Mouse (Mus musculus): ENCODE measurements at regions not wholly inside any gene's neighbourhood (a gene's known extent, or its start where the extent isn't known, plus 50 kb on each side); places are given as distances from the start of the nearest gene placed in this dataset.

GRCm38 (mm10) chr14:105056171-105056570 lies 121.0 kb downstream of the Rbm26 start:
- Histone ChIP-seq H3K4me3 (no peak overlapping the region), H3K9ac (no peak overlapping the region), H3K36me3 (no peaks in the 10 kb centered on the region), H3K9me3 (no peaks in the 10 kb centered on the region), H3K4me2 (no peak overlapping the region), H3K27ac (replicated peaks) (no peak overlapping the region), H3K27me3 (no peaks in the 10 kb centered on the region), H3K4me1 (replicated peaks) (no peaks in the 10 kb centered on the region)
- WGBS = 75% methylated on average over 6 of the region's 6 CpGs
- ATAC-seq (ENCODE audit: low FRiP score, low read depth) = no peak

- H3K27me3 ChIP-seq = no peaks in the 10 kb centered on the region
- no peak overlapping the region for H3K9ac ChIP-seq
- H3K4me1 ChIP-seq (replicated peaks) = no peaks in the 10 kb centered on the region
- no peaks in the 10 kb centered on the region for H3K9me3 ChIP-seq
- no peak overlapping the region for H3K4me3 ChIP-seq
- no peak for ATAC-seq (ENCODE audit: low FRiP score, low read depth)
- H3K4me2 ChIP-seq = no peak overlapping the region
- H3K36me3 ChIP-seq = no peaks in the 10 kb centered on the region
- no peak overlapping the region for H3K27ac ChIP-seq (replicated peaks)
These were observed 138.3 kb downstream of the Rbm26 start for GRCm38 (mm10) chr14:105038798-105039197.

GRCm38 (mm10) chr14:105034712-105035377 lies 142.3 kb downstream of the Rbm26 start:
- no peak overlapping the region for H3K4me3 ChIP-seq
- no peak overlapping the region for H3K27ac ChIP-seq (replicated peaks)
- peak overlapping the region; percentile 37 for H3K4me2 ChIP-seq
- no peaks in the 10 kb centered on the region for H3K9me3 ChIP-seq
- ATAC-seq (ENCODE audit: low FRiP score, low read depth) = no peak
- H3K4me1 ChIP-seq (replicated peaks) = no peaks in the 10 kb centered on the region
- no peak overlapping the region for H3K9ac ChIP-seq
- no peaks in the 10 kb centered on the region for H3K36me3 ChIP-seq
- H3K27me3 ChIP-seq = no peaks in the 10 kb centered on the region
- WGBS = 40% methylated on average over 14 of the region's 14 CpGs

- H3K4me3 ChIP-seq = no peak overlapping the region
- ATAC-seq (ENCODE audit: low FRiP score, low read depth) = no peak
- H3K4me2 ChIP-seq = no peak overlapping the region
- no peak overlapping the region for H3K9ac ChIP-seq
- H3K36me3 ChIP-seq = no peaks in the 10 kb centered on the region
- H3K27ac ChIP-seq (replicated peaks) = no peak overlapping the region
- no peaks in the 10 kb centered on the region for H3K9me3 ChIP-seq
- no peaks in the 10 kb centered on the region for H3K27me3 ChIP-seq
- WGBS = 78% methylated on average over 6 of the region's 6 CpGs
- peaks cover 6% of the 10 kb centered on the region for H3K4me1 ChIP-seq (replicated peaks)
These were observed 157.2 kb downstream of the Rbm26 start for GRCm38 (mm10) chr14:105019971-105020370.

GRCm38 (mm10) chr14:105016089-105016846 lies 160.9 kb downstream of the Rbm26 start:
- 15% methylated on average over 17 of the region's 17 CpGs for WGBS
- ATAC-seq (ENCODE audit: low FRiP score, low read depth) = peak; percentile 83
- no peaks in the 10 kb centered on the region for H3K36me3 ChIP-seq
- no peak overlapping the region for H3K9ac ChIP-seq
- H3K4me1 ChIP-seq (replicated peaks) = peaks cover 6% of the 10 kb centered on the region
- no peaks in the 10 kb centered on the region for H3K9me3 ChIP-seq
- H3K27ac ChIP-seq (replicated peaks) = peak overlapping the region; percentile 20; the same call in 1 of the 2 replicates
- H3K4me2 ChIP-seq = peak overlapping the region; percentile 49
- peak overlapping the region; percentile 20; the same call in 1 of the 2 replicates for H3K4me3 ChIP-seq
- H3K27me3 ChIP-seq = no peaks in the 10 kb centered on the region

- peaks cover 6% of the 10 kb centered on the region for H3K4me1 ChIP-seq (replicated peaks)
- H3K36me3 ChIP-seq = no peaks in the 10 kb centered on the region
- H3K4me3 ChIP-seq = no peak overlapping the region
- 91% methylated on average over 2 of the region's 2 CpGs for WGBS
- no peak for ATAC-seq (ENCODE audit: low FRiP score, low read depth)
- H3K9me3 ChIP-seq = no peaks in the 10 kb centered on the region
- H3K9ac ChIP-seq = no peak overlapping the region
- no peak overlapping the region for H3K4me2 ChIP-seq
- H3K27ac ChIP-seq (replicated peaks) = no peak overlapping the region
- H3K27me3 ChIP-seq = no peaks in the 10 kb centered on the region
These were observed 161.8 kb downstream of the Rbm26 start for GRCm38 (mm10) chr14:105015278-105015677.

GRCm38 (mm10) chr14:105010742-105011141 lies 166.4 kb downstream of the Rbm26 start:
- H3K9ac ChIP-seq = no peak overlapping the region
- no peaks in the 10 kb centered on the region for H3K36me3 ChIP-seq
- no peak for ATAC-seq (ENCODE audit: low FRiP score, low read depth)
- no peaks in the 10 kb centered on the region for H3K27me3 ChIP-seq
- H3K4me1 ChIP-seq (replicated peaks) = no peaks in the 10 kb centered on the region
- H3K27ac ChIP-seq (replicated peaks) = no peak overlapping the region
- H3K9me3 ChIP-seq = no peaks in the 10 kb centered on the region
- H3K4me2 ChIP-seq = no peak overlapping the region
- no peak overlapping the region for H3K4me3 ChIP-seq

GRCm38 (mm10) chr14:105008331-105008730 lies 168.8 kb downstream of the Rbm26 start:
- Histone ChIP-seq H3K4me3 (no peak overlapping the region), H3K4me1 (replicated peaks) (no peaks in the 10 kb centered on the region), H3K27me3 (no peaks in the 10 kb centered on the region), H3K9me3 (no peaks in the 10 kb centered on the region), H3K4me2 (no peak overlapping the region), H3K27ac (replicated peaks) (no peak overlapping the region), H3K9ac (no peak overlapping the region), H3K36me3 (no peaks in the 10 kb centered on the region)
- ATAC-seq (ENCODE audit: low FRiP score, low read depth) = no peak
- 89% methylated on average over 2 of the region's 2 CpGs for WGBS

- Histone ChIP-seq H3K4me2 (no peak overlapping the region), H3K9ac (no peak overlapping the region), H3K27ac (replicated peaks) (no peak overlapping the region), H3K4me3 (no peak overlapping the region), H3K9me3 (no peaks in the 10 kb centered on the region), H3K27me3 (no peaks in the 10 kb centered on the region), H3K36me3 (no peaks in the 10 kb centered on the region), H3K4me1 (replicated peaks) (no peaks in the 10 kb centered on the region)
- WGBS = 93% methylated on average over 3 of the region's 3 CpGs
- ATAC-seq (ENCODE audit: low FRiP score, low read depth) = no peak
These were observed 183.1 kb downstream of the Rbm26 start for GRCm38 (mm10) chr14:104994066-104994465.

GRCm38 (mm10) chr14:104966046-104966445 lies 211.1 kb downstream of the Rbm26 start:
- Histone ChIP-seq H3K9me3 (no peaks in the 10 kb centered on the region), H3K36me3 (no peaks in the 10 kb centered on the region), H3K4me1 (replicated peaks) (no peaks in the 10 kb centered on the region), H3K27ac (replicated peaks) (no peak overlapping the region), H3K4me3 (no peak overlapping the region), H3K27me3 (no peaks in the 10 kb centered on the region), H3K9ac (no peak overlapping the region), H3K4me2 (no peak overlapping the region)
- 73% methylated on average over 1 of the region's 1 CpGs for WGBS
- ATAC-seq (ENCODE audit: low FRiP score, low read depth) = no peak

GRCm38 (mm10) chr14:104943450-104943849 lies 233.7 kb downstream of the Rbm26 start:
- Histone ChIP-seq H3K36me3 (no peaks in the 10 kb centered on the region), H3K27me3 (no peaks in the 10 kb centered on the region), H3K27ac (replicated peaks) (no peak overlapping the region), H3K4me2 (no peak overlapping the region), H3K9me3 (no peaks in the 10 kb centered on the region), H3K4me3 (no peak overlapping the region), H3K9ac (no peak overlapping the region), H3K4me1 (replicated peaks) (no peaks in the 10 kb centered on the region)
- ATAC-seq (ENCODE audit: low FRiP score, low read depth) = no peak
- 94% methylated on average over 5 of the region's 5 CpGs for WGBS

GRCm38 (mm10) chr14:104939961-104940360 lies 237.2 kb downstream of the Rbm26 start:
- H3K27me3 ChIP-seq = no peaks in the 10 kb centered on the region
- WGBS = 87% methylated on average over 15 of the region's 15 CpGs
- no peak overlapping the region for H3K4me3 ChIP-seq
- H3K36me3 ChIP-seq = no peaks in the 10 kb centered on the region
- H3K4me1 ChIP-seq (replicated peaks) = no peaks in the 10 kb centered on the region
- no peaks in the 10 kb centered on the region for H3K9me3 ChIP-seq
- no peak overlapping the region for H3K4me2 ChIP-seq
- no peak overlapping the region for H3K27ac ChIP-seq (replicated peaks)
- H3K9ac ChIP-seq = no peak overlapping the region
- ATAC-seq (ENCODE audit: low FRiP score, low read depth) = no peak

Measured in hindbrain, embryonic 15.5 days (tissue).